Mouse (Mus musculus) liver, embryonic 15.5 days (tissue): ENCODE results near the gene Larp1b. TPM values are rescaled to one million over a fixed set of nuclear protein-coding genes. Genes with fewer than 3 reads are reported as not detected.
"Not testable (repeated sequence)": the region's sequence is repeated elsewhere in the genome, so short reads cannot be mapped to it uniquely, and the experiment has no call there.

Experiments used
- ATAC-seq: fragments of 200-750 bp; cut with Nextera tagmentation; 2 replicates; pipeline ENCODE4 v1.8.0; 2017; ENCODE audit warnings: moderate number of reproducible peaks, mild to moderate bottlenecking, moderate library complexity; ENCODE audit not compliant: insufficient read depth
- H3K27ac ChIP-seq: fragments of 300-500 bp; sonication (generic); replicated peaks from 2 replicates; pipeline ENCODE4 v1.5.1; 2015; ENCODE audit warnings: mild to moderate bottlenecking, inconsistent platforms
- H3K27me3 ChIP-seq: fragments of 300-500 bp; sonication (generic); 2 replicates; pipeline ENCODE4 v1.6.1; 2015; ENCODE audit warnings: mild to moderate bottlenecking, inconsistent platforms
- H3K36me3 ChIP-seq: fragments of 300-500 bp; sonication (generic); replicated peaks from 2 replicates; pipeline ENCODE4 v1.6.1; 2015; ENCODE audit warnings: moderate library complexity, mild to moderate bottlenecking, inconsistent platforms
- H3K4me1 ChIP-seq: fragments of 300-500 bp; sonication (generic); replicated peaks from 2 replicates; pipeline ENCODE4 v1.6.1; 2015; ENCODE audit warnings: inconsistent platforms
- H3K4me2 ChIP-seq: fragments of 300-500 bp; sonication (generic); 2 replicates; pipeline ENCODE4 v1.6.1; 2015; ENCODE audit warnings: moderate library complexity, mild to moderate bottlenecking, inconsistent platforms
- H3K4me3 ChIP-seq: fragments of 300-500 bp; sonication (generic); replicated peaks from 2 replicates; pipeline ENCODE4 v1.5.1; 2015; ENCODE audit warnings: mild to moderate bottlenecking, inconsistent platforms
- H3K9ac ChIP-seq: fragments of 300-500 bp; sonication (generic); 2 replicates; pipeline ENCODE4 v1.6.1; 2015; ENCODE audit warnings: moderate library complexity, mild to moderate bottlenecking, inconsistent platforms
- H3K9me3 ChIP-seq: fragments of 300-500 bp; sonication (generic); replicated peaks from 2 replicates; pipeline ENCODE4 v1.6.1; 2016; ENCODE audit warnings: inconsistent platforms
- WGBS: fragments of 180-500 bp; shearing (Covaris S2); methylation state at CpG from one replicate; pipeline ENCODE4 v1.1.7; 2015; ENCODE audit warnings: mixed read lengths; ENCODE audit not compliant: insufficient replicate concordance; 5-methylcytosine and 5-hydroxymethylcytosine counted together
- polyA plus RNA-seq: library from polyadenylated mRNA; unstranded; fragments of >200 nt; fragmentation: Nextera tagmentation; extraction: Ambion mirVana; gene quantifications from 2 replicates; pipeline ENCODE4 v1.2.1, GENCODE M21; 2015

Gene Larp1b
- 6.5 and 7.1 TPM in 2 replicates for polyA plus RNA-seq

DNA sequence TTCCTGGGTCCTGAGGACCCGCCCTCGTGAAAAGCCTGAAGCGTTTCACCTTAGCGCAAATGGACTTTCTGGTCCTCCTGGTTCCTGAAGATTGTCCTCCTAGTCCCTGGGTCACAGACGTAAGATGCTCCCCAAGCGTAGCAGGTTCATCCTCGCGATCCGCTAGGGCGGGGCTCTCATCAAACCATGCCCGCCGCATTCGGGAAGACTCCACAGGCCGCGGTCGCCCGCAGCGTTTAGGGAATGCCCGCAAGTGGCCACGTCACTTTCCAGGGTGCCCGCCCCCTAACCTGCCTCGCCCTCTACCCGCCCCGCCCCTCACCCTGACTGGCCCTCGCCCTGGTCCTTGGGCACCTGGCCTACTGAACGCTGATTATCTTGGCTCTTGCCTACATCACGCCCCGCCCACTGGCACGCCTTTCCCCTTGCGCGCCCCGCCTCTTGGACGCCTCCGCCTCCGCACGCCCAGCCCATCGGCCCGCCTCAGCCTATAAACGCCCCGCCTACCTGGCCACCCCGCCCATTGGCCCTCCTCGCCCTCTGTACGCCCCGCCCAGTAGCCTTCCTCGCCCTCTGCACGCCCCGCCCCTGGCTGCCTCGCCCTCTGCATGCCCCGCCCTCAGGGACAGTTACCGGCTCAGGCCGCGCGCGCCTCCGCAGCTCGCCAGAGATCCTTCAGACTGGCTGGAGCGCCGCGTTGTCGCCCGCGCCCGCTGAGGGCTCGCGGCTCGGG is at the start of gene Larp1b:
Larp1b (plus strand) TSS at position 659 of the 733 bp plus-strand sequence.
- Histone ChIP-seq H3K9me3 (no peaks in the 10 kb centered on the region), H3K4me2 (peak within 1 kb of the TSS; percentile 99), H3K27me3 (peaks cover 11% of the 10 kb centered on the region), H3K36me3 (no peaks in the 10 kb centered on the region), H3K4me1 (peaks cover 33% of the 10 kb centered on the region), H3K9ac (peak within 1 kb of the TSS; percentile 93), H3K27ac (peak within 1 kb of the TSS; percentile 93), H3K4me3 (peak within 1 kb of the TSS; percentile 95)
- ATAC-seq: peak; percentile 90
- WGBS: under 1% methylated on average over 66 of the region's 66 CpGs

DNA sequence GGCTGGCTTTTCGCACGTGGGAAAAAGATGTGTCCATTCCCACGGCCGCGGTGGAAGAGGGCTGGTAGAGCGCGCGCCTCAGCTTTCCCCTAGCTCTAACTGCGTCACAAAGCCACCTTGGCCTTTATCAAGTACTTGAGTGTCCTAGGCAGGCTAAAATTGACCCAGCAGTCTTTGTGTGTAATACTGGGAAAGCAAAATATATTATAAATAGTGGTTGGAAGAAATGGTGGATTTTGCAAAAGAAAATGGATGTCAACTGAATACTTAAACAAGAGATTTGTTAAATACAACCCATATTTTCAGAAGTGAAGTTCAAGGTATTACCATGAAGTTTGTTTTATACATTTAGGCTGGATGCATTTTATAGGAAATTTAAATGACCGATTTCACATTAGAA is 47.2 kb upstream of the Larp1b start, which contains the start of gene 1700034I23Rik:
1700034I23Rik (minus strand) TSS at position 101 of the 400 bp plus-strand sequence.
- WGBS: 94% methylated on average over 8 of the region's 10 CpGs
- not testable (repeated sequence) for H3K9me3 ChIP-seq, H3K4me1 ChIP-seq, ATAC-seq, H3K27ac ChIP-seq, H3K4me2 ChIP-seq, H3K36me3 ChIP-seq, H3K27me3 ChIP-seq, H3K4me3 ChIP-seq, H3K9ac ChIP-seq

DNA sequence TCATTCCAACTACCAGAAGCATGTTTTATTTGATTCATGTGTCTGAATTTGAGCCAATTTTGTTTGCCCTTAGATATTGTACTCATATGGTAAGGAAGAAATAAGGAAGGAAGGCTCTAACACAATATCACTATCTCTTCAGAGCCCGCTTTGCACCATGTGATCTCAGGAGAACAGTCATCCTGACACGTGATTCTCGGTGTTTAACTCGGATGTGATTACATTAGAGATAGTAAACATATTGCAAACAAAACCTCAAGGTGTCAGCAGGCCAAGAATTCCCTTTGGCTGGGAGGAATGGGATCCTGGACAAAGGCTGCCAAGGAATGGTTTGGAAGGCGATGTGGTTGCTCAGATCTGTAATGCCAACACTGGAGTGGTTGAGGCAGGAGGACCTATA is 11.4 kb upstream of the Larp1b start:
- H3K27ac ChIP-seq: no peak overlapping the region
- H3K4me3 ChIP-seq: no peak overlapping the region
- no peaks in the 10 kb centered on the region for H3K9me3 ChIP-seq
- H3K9ac ChIP-seq: no peak overlapping the region
- no peak for ATAC-seq
- H3K27me3 ChIP-seq: no peaks in the 10 kb centered on the region
- WGBS: 63% methylated on average over 5 of the region's 5 CpGs
- H3K4me1 ChIP-seq: no peaks in the 10 kb centered on the region
- no peak overlapping the region for H3K4me2 ChIP-seq
- H3K36me3 ChIP-seq: peaks cover 11% of the 10 kb centered on the region; the same call in 1 of the 2 replicates

DNA sequence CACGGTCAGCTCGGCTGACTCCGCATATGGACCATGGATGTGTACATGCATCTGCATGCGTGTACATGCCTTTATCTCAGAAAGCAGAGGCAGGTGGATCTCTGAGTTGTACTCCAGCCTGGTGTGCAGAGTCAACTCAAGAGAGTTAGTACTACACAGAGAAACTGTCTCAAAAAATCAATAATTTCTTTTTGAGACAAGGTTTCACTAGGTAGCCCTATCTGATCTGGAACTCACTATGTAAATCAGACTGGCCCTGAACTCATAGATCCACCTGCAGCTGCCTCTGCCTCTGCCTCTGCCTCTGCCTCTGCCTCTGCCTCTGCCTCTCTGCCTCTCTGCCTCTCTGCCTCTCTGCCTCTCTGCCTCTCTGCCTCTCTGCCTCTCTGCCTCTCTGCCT is 11.0 kb upstream of the Larp1b start:
- Histone ChIP-seq H3K4me1 (no peaks in the 10 kb centered on the region), H3K27me3 (no peaks in the 10 kb centered on the region), H3K36me3 (peaks cover 9% of the 10 kb centered on the region; the same call in 1 of the 2 replicates), H3K4me2 (no peak overlapping the region), H3K4me3 (no peak overlapping the region), H3K9ac (no peak overlapping the region), H3K9me3 (no peaks in the 10 kb centered on the region), H3K27ac (no peak overlapping the region)
- ATAC-seq: no peak
- WGBS: 85% methylated on average over 4 of the region's 4 CpGs

DNA sequence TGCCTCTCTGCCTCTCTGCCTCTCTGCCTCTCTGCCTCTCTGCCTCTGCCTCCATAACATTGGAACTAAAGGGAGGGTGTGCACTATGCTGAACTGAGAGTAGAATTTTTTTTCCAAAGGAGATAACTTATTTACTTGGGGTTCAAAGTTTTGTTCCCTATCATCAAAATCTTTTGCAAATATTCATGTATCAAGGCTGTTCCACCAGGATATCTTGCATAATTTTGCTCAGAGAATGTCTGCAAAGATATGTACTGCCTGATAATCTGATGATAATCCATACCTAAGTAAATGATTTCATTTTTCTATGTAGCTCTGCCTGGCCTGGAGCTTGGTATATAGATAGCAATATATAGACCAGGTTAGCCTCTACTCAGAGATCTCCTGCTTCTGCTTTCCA is 10.6 kb upstream of the Larp1b start:
- H3K4me2 ChIP-seq: no peak overlapping the region
- no peaks in the 10 kb centered on the region for H3K27me3 ChIP-seq
- no peaks in the 10 kb centered on the region for H3K9me3 ChIP-seq
- ATAC-seq: no peak
- H3K9ac ChIP-seq: no peak overlapping the region
- H3K4me1 ChIP-seq: no peaks in the 10 kb centered on the region
- no peak overlapping the region for H3K27ac ChIP-seq
- no peak overlapping the region for H3K4me3 ChIP-seq
- peaks cover 5% of the 10 kb centered on the region; the same call in 1 of the 2 replicates for H3K36me3 ChIP-seq

DNA sequence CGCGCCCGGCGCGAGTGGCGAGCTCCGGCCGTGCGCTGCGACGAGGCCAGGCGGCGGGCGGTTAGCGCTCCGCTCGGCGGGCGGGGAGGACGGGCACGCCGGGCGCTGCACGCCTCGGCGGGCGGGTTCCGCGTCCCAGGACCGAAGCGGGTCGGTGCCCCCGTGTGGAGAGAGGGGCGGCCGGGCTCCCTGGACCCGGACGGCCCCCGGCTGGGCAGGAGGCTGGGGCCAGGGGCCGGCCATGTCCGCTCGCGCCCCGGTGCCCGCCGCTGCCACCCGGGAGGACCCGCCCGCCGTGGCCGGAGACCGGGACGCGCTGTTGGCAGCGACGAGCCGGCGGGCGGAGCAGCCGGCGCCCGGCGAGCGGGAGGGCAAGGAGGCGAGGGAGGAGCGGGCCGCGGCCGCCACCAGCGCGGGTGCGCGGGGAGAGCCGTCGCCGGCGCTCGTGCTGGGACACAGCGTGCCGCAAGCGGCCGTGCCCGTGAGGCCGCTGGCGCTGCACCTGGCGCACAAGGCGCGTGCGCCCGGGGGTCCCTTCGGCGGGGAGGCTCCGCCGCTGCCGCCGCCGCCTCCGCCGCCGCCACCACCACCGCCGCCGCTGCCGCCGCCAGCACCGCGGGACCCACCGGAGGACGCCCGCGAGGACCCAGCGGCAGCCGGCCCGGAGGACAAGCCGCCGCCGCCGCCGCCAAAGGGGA is 424 bp downstream of the Larp1b start:
- peak; percentile 42 for ATAC-seq
- Histone ChIP-seq H3K4me1 (peaks cover 33% of the 10 kb centered on the region), H3K9ac (peak overlapping the region; percentile 93), H3K27me3 (peaks cover 11% of the 10 kb centered on the region), H3K4me3 (peak overlapping the region; percentile 95), H3K36me3 (no peaks in the 10 kb centered on the region), H3K4me2 (peak overlapping the region; percentile 99), H3K9me3 (no peaks in the 10 kb centered on the region), H3K27ac (peak overlapping the region; percentile 93)
- under 1% methylated on average over 94 of the region's 118 CpGs for WGBS

DNA sequence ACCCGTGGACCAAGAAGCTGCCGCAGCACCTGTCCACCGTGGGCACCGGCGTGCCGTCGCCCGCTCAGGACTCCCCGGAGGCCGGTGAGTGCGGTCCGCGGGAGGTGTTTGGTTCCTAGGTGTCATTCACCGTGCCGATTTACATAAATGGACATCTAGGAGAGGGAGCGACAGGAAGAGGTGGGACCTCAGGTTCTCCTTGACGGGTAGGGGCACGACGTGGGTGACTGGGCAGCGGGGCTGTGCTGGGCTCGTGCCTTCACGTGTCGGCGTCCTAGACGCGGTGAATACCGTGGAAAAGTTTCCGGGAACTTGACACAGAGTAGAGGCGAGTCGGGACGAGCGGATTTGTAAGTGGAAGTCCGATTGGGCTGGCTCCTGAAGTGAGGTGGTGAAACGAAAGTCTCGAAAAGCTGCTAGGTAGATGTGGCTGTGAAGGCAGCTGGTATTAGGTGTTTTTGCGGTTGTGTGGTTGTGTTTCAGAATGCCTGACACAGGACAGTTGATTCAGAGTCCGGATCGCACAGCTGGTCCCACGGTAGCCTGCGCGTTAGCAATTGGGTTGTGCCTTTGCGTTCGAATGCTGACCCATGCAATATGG is 1.1 kb downstream of the Larp1b start:
- Histone ChIP-seq H3K9me3 (no peaks in the 10 kb centered on the region), H3K4me1 (peaks cover 33% of the 10 kb centered on the region), H3K4me3 (peak overlapping the region; percentile 95), H3K9ac (peak overlapping the region; percentile 93), H3K27me3 (peaks cover 11% of the 10 kb centered on the region), H3K4me2 (peak overlapping the region; percentile 99), H3K36me3 (no peaks in the 10 kb centered on the region), H3K27ac (peak overlapping the region; percentile 93)
- WGBS: under 1% methylated on average over 43 of the region's 43 CpGs
- 0 out of 2 replicates have a peak, but pooled peaks have one; percentile 3 for ATAC-seq

DNA sequence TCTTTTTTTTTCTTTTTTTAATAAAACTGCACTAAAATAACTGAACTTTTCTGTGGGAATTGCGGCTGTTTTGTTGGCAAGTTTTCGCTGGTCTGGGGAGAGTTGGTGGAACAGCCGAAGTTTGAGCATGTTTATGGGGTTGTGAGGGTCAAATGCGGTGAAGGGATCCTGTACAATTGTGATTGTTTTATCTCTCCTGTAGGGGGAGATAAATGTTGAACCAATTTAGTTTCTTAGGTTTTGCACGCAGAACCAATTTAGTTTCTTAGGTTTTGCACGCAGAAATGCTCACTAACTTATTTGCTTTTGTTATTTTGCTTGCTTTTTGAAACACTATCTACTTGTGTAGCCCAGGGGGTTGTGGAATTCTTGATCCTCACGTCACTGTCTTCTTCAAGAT is 1.7 kb downstream of the Larp1b start:
- H3K27me3 ChIP-seq: peaks cover 11% of the 10 kb centered on the region
- no peaks in the 10 kb centered on the region for H3K9me3 ChIP-seq
- H3K4me2 ChIP-seq: peak overlapping the region; percentile 99
- no peaks in the 10 kb centered on the region for H3K36me3 ChIP-seq
- H3K9ac ChIP-seq: peak overlapping the region; percentile 93
- ATAC-seq: no peak
- peak overlapping the region; percentile 95 for H3K4me3 ChIP-seq
- H3K4me1 ChIP-seq: peaks cover 33% of the 10 kb centered on the region
- no peak overlapping the region; the same call in 1 of the 2 replicates for H3K27ac ChIP-seq
- 7% methylated on average over 7 of the region's 7 CpGs for WGBS

DNA sequence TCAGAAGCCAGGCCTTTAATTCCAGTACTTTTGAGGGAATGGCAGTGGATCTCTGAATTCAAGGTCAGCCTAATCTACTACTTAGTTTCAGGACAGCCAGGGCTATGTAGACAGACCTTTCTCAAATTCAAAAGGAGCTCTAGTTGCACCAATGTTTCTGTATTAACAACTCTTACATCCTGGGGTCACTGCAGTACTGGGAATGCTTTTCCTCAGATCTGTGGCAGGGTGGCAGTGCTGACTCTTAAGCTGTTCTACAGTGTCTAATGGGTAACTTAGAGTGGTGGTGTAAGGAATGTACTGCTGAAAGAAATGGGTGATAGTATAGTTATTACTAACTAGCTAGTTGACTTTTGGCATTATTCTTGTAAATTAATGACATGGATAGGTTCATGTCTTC is 3.0 kb downstream of the Larp1b start:
- Histone ChIP-seq H3K36me3 (no peaks in the 10 kb centered on the region), H3K27me3 (peaks cover 11% of the 10 kb centered on the region), H3K27ac (no peak overlapping the region), H3K4me2 (no peak overlapping the region), H3K4me1 (peaks cover 33% of the 10 kb centered on the region), H3K4me3 (no peak overlapping the region), H3K9ac (no peak overlapping the region), H3K9me3 (no peaks in the 10 kb centered on the region)
- no peak for ATAC-seq

DNA sequence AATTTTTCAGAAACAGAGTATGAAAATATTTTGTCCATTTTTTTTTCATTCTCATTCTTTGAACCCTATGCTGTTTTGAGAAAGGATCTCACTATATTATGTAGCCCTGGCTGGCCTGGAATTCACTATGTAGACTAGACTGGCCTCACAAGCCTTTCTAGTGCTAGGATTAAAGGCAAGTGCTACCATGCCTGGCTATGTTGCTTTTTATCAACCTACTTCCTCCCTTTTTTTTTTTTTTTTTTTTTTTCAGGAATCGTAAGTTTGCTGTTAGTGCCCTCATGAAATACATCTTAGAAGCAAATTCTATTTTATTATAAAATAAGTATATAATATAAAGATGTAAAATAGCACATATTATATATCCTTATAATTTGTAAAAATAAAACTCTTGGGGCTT is 5.2 kb downstream of the Larp1b start:
- ATAC-seq: no peak

DNA sequence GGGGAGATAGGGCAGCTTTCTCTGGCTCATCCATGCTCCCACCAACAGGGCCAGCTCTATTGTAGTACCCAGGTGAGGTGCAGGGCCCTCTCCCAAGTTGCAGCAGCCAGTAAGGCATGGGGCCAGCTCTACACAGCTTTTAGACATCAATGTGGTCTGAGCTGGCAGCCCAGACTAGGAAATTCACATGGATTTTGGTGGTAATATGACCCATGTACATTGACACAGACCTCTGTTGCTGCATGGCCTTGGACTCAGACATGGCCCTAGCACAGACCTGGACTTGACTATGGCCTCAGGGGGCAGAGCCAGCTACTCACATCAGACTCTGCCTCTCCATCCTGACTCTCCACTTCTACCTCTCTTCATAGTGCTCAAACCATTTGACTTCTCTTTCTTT is 9.2 kb downstream of the Larp1b start:
- Histone ChIP-seq H3K9ac (no peak overlapping the region), H3K9me3 (no peaks in the 10 kb centered on the region), H3K4me2 (no peak overlapping the region), H3K4me3 (no peak overlapping the region), H3K27ac (no peak overlapping the region), H3K4me1 (peaks cover 5% of the 10 kb centered on the region; the same call in 1 of the 2 replicates), H3K27me3 (no peaks in the 10 kb centered on the region), H3K36me3 (no peaks in the 10 kb centered on the region)
- ATAC-seq: no peak

More for the DNA sequence above, 5.2 kb downstream of the Larp1b start:
- Histone ChIP-seq H3K27me3 (no peaks in the 10 kb centered on the region), H3K27ac (no peak overlapping the region), H3K9me3 (no peaks in the 10 kb centered on the region), H3K9ac (no peak overlapping the region), H3K4me2 (no peak overlapping the region), H3K4me1 (peaks cover 27% of the 10 kb centered on the region), H3K36me3 (no peaks in the 10 kb centered on the region), H3K4me3 (no peak overlapping the region)
- WGBS: 28% methylated on average over 1 of the region's 1 CpGs
